Mouse (Mus musculus): ENCODE data around the gene Klc1.

Gene Klc1

DNA sequence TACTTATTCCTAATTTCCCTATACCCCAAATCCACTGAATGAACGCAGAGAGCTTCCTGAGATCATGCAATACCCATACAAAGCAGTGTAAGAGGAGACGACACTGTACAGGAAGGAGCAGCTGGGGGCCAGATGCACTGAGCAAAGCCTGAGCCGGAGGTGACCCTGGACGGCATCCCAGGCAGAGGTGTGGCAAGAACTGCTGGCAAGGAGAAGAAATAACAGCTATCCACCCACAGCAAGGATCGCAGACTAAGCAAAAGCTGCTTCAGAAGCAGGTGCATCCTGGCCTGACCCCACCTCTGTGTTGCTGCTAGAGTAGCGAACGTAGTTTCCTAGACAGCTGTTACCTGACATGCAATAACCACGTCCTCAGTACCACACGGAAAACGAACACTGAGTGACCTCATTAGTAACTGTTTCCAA, 94.4 kb downstream of the Klc1 start:
- DNase-seq (ENCODE audit: low spot score in 2 of 2), result no peak

DNA sequence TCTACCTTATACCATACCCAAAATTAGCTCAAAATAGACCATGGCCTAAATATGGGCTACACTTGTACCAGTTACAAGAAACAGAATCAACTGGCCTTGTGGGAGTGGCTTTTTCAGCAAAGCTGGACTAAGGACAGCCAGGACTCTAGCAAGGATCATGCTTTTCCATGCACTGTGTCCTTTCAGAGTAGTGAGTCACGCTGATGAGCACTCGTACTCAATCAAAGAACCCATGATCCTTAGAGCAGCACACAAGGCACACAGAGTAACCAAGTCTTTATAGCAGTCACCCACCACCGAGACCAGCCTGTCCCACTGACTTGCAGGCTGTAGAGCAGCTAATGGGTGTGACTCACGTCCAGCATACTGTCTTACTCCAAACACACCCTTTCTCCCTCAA, 94.9 kb downstream of the Klc1 start:
- no peak for DNase-seq (ENCODE audit: low spot score in 2 of 2)

DNA sequence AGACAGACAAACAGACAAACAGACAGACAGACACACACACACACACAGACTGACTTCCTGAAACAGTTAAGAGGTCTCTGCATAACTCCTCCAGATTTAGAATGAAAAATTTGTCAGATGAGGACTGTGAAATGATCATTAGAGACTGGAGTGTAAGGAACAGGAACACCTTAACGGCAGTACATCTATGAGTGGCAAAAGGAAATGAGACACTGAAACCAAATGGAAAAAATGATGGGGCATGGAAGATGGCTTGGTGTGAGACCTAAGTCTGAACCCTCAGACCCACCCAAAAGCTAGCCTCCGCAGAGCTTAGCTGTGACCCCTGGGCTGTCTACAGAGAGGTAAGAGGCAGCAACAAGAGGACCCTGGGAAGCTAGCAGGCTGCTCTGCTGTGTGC, 96.8 kb downstream of the Klc1 start:
- no peak for DNase-seq (ENCODE audit: low spot score in 2 of 2)

All from spleen, postnatal 36 days (tissue).